Mouse (Mus musculus): ENCODE data around the gene Pan2. TPM values are rescaled to one million over a fixed set of nuclear protein-coding genes. Genes with fewer than 3 reads are reported as not detected.
A peak's percentile ranks its signal among the peaks of the same experiment; 100 is the strongest.
"Not testable (repeated sequence)": the region's sequence is repeated elsewhere in the genome, so short reads cannot be mapped to it uniquely, and the experiment has no call there.

Pan2 gene
- polyA plus RNA-seq (2016; fragmentation: Nextera tagmentation; extraction: Ambion mirVana), result 29.9 and 31.4 TPM in 2 replicates

GRCm38 (mm10) chr10:128303126-128304021 lies at the start of gene Pan2:
Gene Pan2 (plus strand): TSS chr10:128303335.
- H3K9me3 ChIP-seq, result no peaks in the 10 kb centered on the region
- peak within 1 kb of the TSS; percentile 74 for H3K4me3 ChIP-seq
- 2% methylated on average over 37 of the region's 37 CpGs for WGBS
- peak within 1 kb of the TSS; percentile 96 for H3K27ac ChIP-seq
- peaks cover 15% of the 10 kb centered on the region for H3K4me1 ChIP-seq
- peak; percentile 100 for DNase-seq (ENCODE audit: low spot score)
- no peaks in the 10 kb centered on the region for H3K27me3 ChIP-seq (ENCODE audit: insufficient read depth, poor library complexity, severe bottlenecking)
- H3K36me3 ChIP-seq, result peaks cover 14% of the 10 kb centered on the region

GRCm38 (mm10) chr10:128253677-128254255 lies 49.4 kb upstream of the Pan2 start, which contains the start of gene Apon:
Gene Apon (plus strand): TSS chr10:128254096.
- 85% methylated on average over 4 of the region's 4 CpGs for WGBS
- no peak for DNase-seq (ENCODE audit: low spot score)
- H3K9me3 ChIP-seq, result no peaks in the 10 kb centered on the region
- H3K27me3 ChIP-seq (ENCODE audit: insufficient read depth, poor library complexity, severe bottlenecking), result no peaks in the 10 kb centered on the region
- H3K27ac ChIP-seq, result no peak within 1 kb of the TSS
- H3K4me1 ChIP-seq, result no peaks in the 10 kb centered on the region
- peaks cover 46% of the 10 kb centered on the region for H3K36me3 ChIP-seq
- H3K4me3 ChIP-seq, result no peak within 1 kb of the TSS

GRCm38 (mm10) chr10:128255925-128256324 lies 47.2 kb upstream of the Pan2 start:
- H3K4me1 ChIP-seq, result no peaks in the 10 kb centered on the region
- no peak for DNase-seq (ENCODE audit: low spot score)
- H3K27me3 ChIP-seq (ENCODE audit: insufficient read depth, poor library complexity, severe bottlenecking), result no peaks in the 10 kb centered on the region
- H3K4me3 ChIP-seq, result no peak overlapping the region
- 82% methylated on average over 8 of the region's 8 CpGs for WGBS
- H3K9me3 ChIP-seq, result no peaks in the 10 kb centered on the region
- H3K27ac ChIP-seq, result no peak overlapping the region
- peaks cover 24% of the 10 kb centered on the region for H3K36me3 ChIP-seq

GRCm38 (mm10) chr10:128256328-128256727 lies 46.8 kb upstream of the Pan2 start:
- Histone ChIP-seq H3K4me1 (no peaks in the 10 kb centered on the region), H3K36me3 (peaks cover 20% of the 10 kb centered on the region), H3K27ac (no peak overlapping the region), H3K4me3 (no peak overlapping the region), H3K27me3 (ENCODE audit: insufficient read depth, poor library complexity, severe bottlenecking) (no peaks in the 10 kb centered on the region), H3K9me3 (no peaks in the 10 kb centered on the region)
- 82% methylated on average over 8 of the region's 8 CpGs for WGBS
- no peak for DNase-seq (ENCODE audit: low spot score)

GRCm38 (mm10) chr10:128258953-128259352 lies 44.2 kb upstream of the Pan2 start:
- no peak overlapping the region for H3K4me3 ChIP-seq
- no peaks in the 10 kb centered on the region for H3K36me3 ChIP-seq
- no peak overlapping the region for H3K27ac ChIP-seq
- no peaks in the 10 kb centered on the region for H3K9me3 ChIP-seq
- H3K4me1 ChIP-seq, result no peaks in the 10 kb centered on the region
- WGBS, result 71% methylated on average over 4 of the region's 4 CpGs
- H3K27me3 ChIP-seq (ENCODE audit: insufficient read depth, poor library complexity, severe bottlenecking), result no peaks in the 10 kb centered on the region
- no peak for DNase-seq (ENCODE audit: low spot score)

GRCm38 (mm10) chr10:128259946-128260345 lies 43.2 kb upstream of the Pan2 start:
- H3K27me3 ChIP-seq (ENCODE audit: insufficient read depth, poor library complexity, severe bottlenecking), result no peaks in the 10 kb centered on the region
- H3K27ac ChIP-seq, result no peak overlapping the region
- H3K4me3 ChIP-seq, result no peak overlapping the region
- 85% methylated on average over 5 of the region's 5 CpGs for WGBS
- no peak for DNase-seq (ENCODE audit: low spot score)
- no peaks in the 10 kb centered on the region for H3K36me3 ChIP-seq
- H3K9me3 ChIP-seq, result no peaks in the 10 kb centered on the region
- no peaks in the 10 kb centered on the region for H3K4me1 ChIP-seq

- not testable (repeated sequence) for DNase-seq (ENCODE audit: low spot score); H3K27ac ChIP-seq; H3K36me3 ChIP-seq; H3K4me3 ChIP-seq; H3K4me1 ChIP-seq; H3K27me3 ChIP-seq (ENCODE audit: insufficient read depth, poor library complexity, severe bottlenecking); H3K9me3 ChIP-seq
- WGBS, result 87% methylated on average over 7 of the region's 7 CpGs
These were observed 42.8 kb upstream of the Pan2 start for GRCm38 (mm10) chr10:128260376-128260775.

GRCm38 (mm10) chr10:128262300-128262699 lies 40.8 kb upstream of the Pan2 start:
- no peaks in the 10 kb centered on the region for H3K4me1 ChIP-seq
- H3K27me3 ChIP-seq (ENCODE audit: insufficient read depth, poor library complexity, severe bottlenecking), result no peaks in the 10 kb centered on the region
- 62% methylated on average over 22 of the region's 22 CpGs for WGBS
- H3K27ac ChIP-seq, result no peak overlapping the region
- no peak overlapping the region for H3K4me3 ChIP-seq
- no peaks in the 10 kb centered on the region for H3K36me3 ChIP-seq
- H3K9me3 ChIP-seq, result no peaks in the 10 kb centered on the region
- DNase-seq (ENCODE audit: low spot score), result no peak

- DNase-seq (ENCODE audit: low spot score), result no peak
- WGBS, result 72% methylated on average over 6 of the region's 6 CpGs
- Histone ChIP-seq H3K27ac (no peak overlapping the region), H3K27me3 (ENCODE audit: insufficient read depth, poor library complexity, severe bottlenecking) (no peaks in the 10 kb centered on the region), H3K9me3 (no peaks in the 10 kb centered on the region), H3K4me1 (peaks cover 2% of the 10 kb centered on the region; the same call in 1 of the 2 replicates), H3K4me3 (no peak overlapping the region), H3K36me3 (no peaks in the 10 kb centered on the region)
These were observed 39.5 kb upstream of the Pan2 start for GRCm38 (mm10) chr10:128263393-128264310.

GRCm38 (mm10) chr10:128268371-128268770 lies 34.8 kb upstream of the Pan2 start, which contains the start of gene Apof:
Gene Apof (plus strand): TSS chr10:128268671.
- Histone ChIP-seq H3K4me3 (no peak within 1 kb of the TSS), H3K4me1 (peaks cover 16% of the 10 kb centered on the region; the same call in 1 of the 2 replicates), H3K9me3 (no peaks in the 10 kb centered on the region), H3K27ac (no peak within 1 kb of the TSS), H3K36me3 (no peaks in the 10 kb centered on the region), H3K27me3 (ENCODE audit: insufficient read depth, poor library complexity, severe bottlenecking) (no peaks in the 10 kb centered on the region)
- DNase-seq (ENCODE audit: low spot score), result no peak
- WGBS, result 63% methylated on average over 6 of the region's 6 CpGs

GRCm38 (mm10) chr10:128269206-128269910 lies 33.8 kb upstream of the Pan2 start:
- 83% methylated on average over 16 of the region's 16 CpGs for WGBS

More at GRCm38 (mm10) chr10:128269206-128269910, 33.8 kb upstream of the Pan2 start:
- no peak for DNase-seq (ENCODE audit: low spot score)
- peaks cover 16% of the 10 kb centered on the region; the same call in 1 of the 2 replicates for H3K4me1 ChIP-seq
- no peaks in the 10 kb centered on the region for H3K36me3 ChIP-seq
- peak overlapping the region; percentile 92; the same call in 1 of the 2 replicates for H3K4me3 ChIP-seq
- no peaks in the 10 kb centered on the region for H3K9me3 ChIP-seq
- H3K27me3 ChIP-seq (ENCODE audit: insufficient read depth, poor library complexity, severe bottlenecking), result no peaks in the 10 kb centered on the region
- H3K27ac ChIP-seq, result peak overlapping the region; percentile 91; the same call in 1 of the 2 replicates

Measured in heart, embryonic 10.5 days (tissue).